Mouse (Mus musculus): Measurements from ENCODE around the gene Adam25. TPM values are rescaled to one million over a fixed set of nuclear protein-coding genes. Genes with fewer than 3 reads are reported as not detected.

The Adam25 gene
- not detected for polyA plus RNA-seq (2017; shearing (Covaris generic))

DNA sequence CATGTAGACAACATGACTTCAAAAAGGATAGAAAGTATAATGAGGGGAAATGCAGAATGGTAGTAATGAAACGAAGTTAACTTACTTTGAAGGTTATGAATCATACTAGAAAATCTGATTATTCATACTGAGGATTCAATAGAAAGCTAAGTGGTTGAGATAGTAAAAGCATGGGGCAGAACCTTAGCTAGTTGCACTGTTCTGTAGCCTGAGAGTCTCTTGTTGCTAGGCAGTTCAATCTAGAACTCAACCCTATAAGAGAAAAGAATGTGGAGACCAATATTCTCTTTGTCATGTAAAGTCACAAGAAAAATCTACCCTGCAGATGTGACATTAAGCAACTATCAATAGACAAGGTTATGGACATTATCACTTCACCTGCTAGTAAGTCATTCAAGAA, at the start of gene Adam25:
TSS of gene Adam25 (plus strand) at position 301 of the 400 bp plus-strand sequence.

DNA sequence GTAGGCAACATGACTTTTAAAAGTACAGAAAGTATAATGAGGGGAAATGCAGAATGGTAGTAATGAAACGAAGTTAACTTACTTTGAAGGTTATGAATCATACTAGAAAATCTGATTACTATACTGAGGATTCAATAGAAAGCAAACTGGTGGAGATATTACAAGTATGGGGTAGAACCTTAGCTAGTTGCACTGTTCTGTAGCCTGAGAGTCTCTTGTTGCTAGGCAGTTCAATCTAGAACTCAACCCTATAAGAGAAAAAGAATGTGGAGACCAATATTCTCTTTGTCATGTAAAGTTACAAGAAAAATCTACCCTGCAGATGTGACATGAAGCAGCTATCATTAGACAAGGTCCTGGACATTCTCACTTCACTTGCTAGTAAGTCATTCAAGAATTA, 41.0 kb downstream of the Adam25 start, which contains the start of gene Adam20:
TSS of gene Adam20 (plus strand) at position 301 of the 400 bp plus-strand sequence.

Other genes starting within 250 kb of the Adam25 start
- gene Adam24, start 77.1 kb upstream of the Adam25 start, polyA plus RNA-seq (2017; shearing (Covaris generic)): not detected
- gene Adam20, start 41.1 kb downstream of the Adam25 start, polyA plus RNA-seq (2017; shearing (Covaris generic)): not detected
- not detected for gene Adam39, start 70.8 kb downstream of the Adam25 start, polyA plus RNA-seq (2017; shearing (Covaris generic))